Mouse (Mus musculus): ENCODE results near the gene Cplx3. TPM values are rescaled to one million over a fixed set of nuclear protein-coding genes. Genes with fewer than 3 reads are reported as not detected.

The Cplx3 gene
- total RNA-seq (2021): not detected

GRCm38 (mm10) chr9:57606139-57606851, at the start of gene Cplx3:
TSS of gene Cplx3 (minus strand) at chr9:57606281.
- intact Hi-C loops (cut with DNase I): no loop called here
- peak; percentile 66 to 80 for DNase-seq

GRCm38 (mm10) chr9:57655749-57656148, 49.7 kb upstream of the Cplx3 start:
- peak; percentile 95 to 98 for DNase-seq
- intact Hi-C loops (cut with DNase I): loop anchor here (1.0 to 5.0 kb wide), 4 partner anchors 26 to 168 kb away; partner anchors contain the start of gene Cox5a

- intact Hi-C loops (cut with DNase I): loop anchor here (1.0 to 5.0 kb wide), 4 partner anchors 26 to 168 kb away; partner anchors contain the start of gene Cox5a
- no peak for DNase-seq
These were observed 48.9 kb upstream of the Cplx3 start for GRCm38 (mm10) chr9:57654966-57655365.

- intact Hi-C loops (cut with DNase I): no loop called here
These were observed 47.2 kb upstream of the Cplx3 start, which contains the start of gene Csk for GRCm38 (mm10) chr9:57653283-57653682. TSS of gene Csk (minus strand) at chr9:57653631.

GRCm38 (mm10) chr9:57652855-57653254, 46.8 kb upstream of the Cplx3 start:
- DNase-seq: no peak
- intact Hi-C loops (cut with DNase I): no loop called here

More at GRCm38 (mm10) chr9:57653283-57653682, 47.2 kb upstream of the Cplx3 start, which contains the start of gene Csk:
- DNase-seq: no peak

- DNase-seq: peak in 1 of 2 experiments; percentile 6
- intact Hi-C loops (cut with DNase I): no loop called here
These were observed 46.3 kb upstream of the Cplx3 start for GRCm38 (mm10) chr9:57652351-57652750.

GRCm38 (mm10) chr9:57650786-57651311, 44.8 kb upstream of the Cplx3 start:
- peak in 1 of 2 experiments; percentile 34 for DNase-seq
- intact Hi-C loops (cut with DNase I): no loop called here

- intact Hi-C loops (cut with DNase I): no loop called here
- no peak for DNase-seq
These were observed 44.2 kb upstream of the Cplx3 start for GRCm38 (mm10) chr9:57650130-57650785.

GRCm38 (mm10) chr9:57647286-57648108, 41.4 kb upstream of the Cplx3 start:
- no peak for DNase-seq
- intact Hi-C loops (cut with DNase I): no loop called here

GRCm38 (mm10) chr9:57646551-57647103, 40.5 kb upstream of the Cplx3 start:
- DNase-seq: no peak
- intact Hi-C loops (cut with DNase I): no loop called here

- intact Hi-C loops (cut with DNase I): loop anchor here (1.0 to 2.0 kb wide), 2 partner anchors 16 to 56 kb away; partner anchors contain the start of gene Ulk3
- DNase-seq: peak; percentile 96
These were observed 39.1 kb upstream of the Cplx3 start for GRCm38 (mm10) chr9:57644944-57645893.

- no peak for DNase-seq
- intact Hi-C loops (cut with DNase I): loop anchor here (2.0 kb wide), 1 partner anchor 56 kb away; the partner anchor contains the start of gene Ulk3
These were observed 38.4 kb upstream of the Cplx3 start for GRCm38 (mm10) chr9:57644442-57644943.

- intact Hi-C loops (cut with DNase I): loop anchor here (2.0 kb wide), 1 partner anchor 55 kb away; the partner anchor contains the start of gene Ulk3
- no peak for DNase-seq
These were observed 37.7 kb upstream of the Cplx3 start for GRCm38 (mm10) chr9:57643856-57644180.

- no peak for DNase-seq
- intact Hi-C loops (cut with DNase I): no loop called here
These were observed 37.2 kb upstream of the Cplx3 start for GRCm38 (mm10) chr9:57643169-57643855.

- no peak for DNase-seq
- intact Hi-C loops (cut with DNase I): no loop called here
These were observed 35.9 kb upstream of the Cplx3 start for GRCm38 (mm10) chr9:57641775-57642550.

- no peak for DNase-seq
- intact Hi-C loops (cut with DNase I): no loop called here
These were observed 34.9 kb upstream of the Cplx3 start for GRCm38 (mm10) chr9:57641022-57641421.

GRCm38 (mm10) chr9:57640384-57640783, 34.3 kb upstream of the Cplx3 start:
- peak; percentile 66 to 71 for DNase-seq
- intact Hi-C loops (cut with DNase I): no loop called here

All from heart, postnatal 10 days (tissue).